11 mouse cellular contexts compared by ENCODE assay signal in the genomic region with DNA sequence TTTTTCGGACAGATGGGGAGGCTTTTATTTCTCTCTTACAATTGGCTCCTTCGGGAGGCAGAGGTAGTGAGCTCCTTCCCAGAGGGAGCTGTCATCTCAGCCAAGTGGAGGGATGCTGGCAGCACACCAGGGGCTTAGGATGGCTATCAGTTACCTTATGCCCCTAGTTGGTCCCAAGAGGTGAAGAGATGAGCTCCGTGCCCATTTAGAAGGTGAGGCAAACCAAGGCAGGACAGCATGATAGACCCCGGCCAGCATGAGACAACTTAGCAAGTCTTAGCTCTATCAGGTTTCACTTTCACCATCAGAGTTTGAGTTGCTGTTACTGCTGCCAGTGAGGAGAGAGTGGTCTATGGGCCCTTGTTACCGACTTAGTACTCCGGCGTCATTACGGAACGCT. TPM values are rescaled to one million over a fixed set of nuclear protein-coding genes. Genes with fewer than 3 reads are reported as not detected.
DNase-seq lines count a peak whose midpoint lies in the region; ATAC-seq and TF ChIP-seq lines count a peak whose summit lies in the region.
"Had no signal": no experiment of that assay in that cellular context is flagged by ENCODE, and none has a peak within 500 bp of the region (broad histone marks: within the 10 kb centered on the region; RNA-seq: fewer than 3 reads in every experiment).

No protein-coding gene starts in this region.

- ATAC-seq in lung, postnatal 0 days: no peak
- ATAC-seq: forebrain, embryonic 14.5 days had no signal

- WGBS in kidney, adult 2 months: 61% methylated on average over 9 of the region's 9 CpGs
- 70% methylated on average over 9 of the region's 9 CpGs for WGBS in lung, postnatal 0 days
- 75% methylated on average over 9 of the region's 9 CpGs for WGBS in small intestine, adult 2 months

- DNase-seq in gastrocnemius, adult 2 months: no peak
- DNase-seq in gastrocnemius, adult 18-20 months (ENCODE audit: low spot score): no peak
- no peak for DNase-seq in kidney, adult 2 months
- DNase-seq in kidney, adult 9 months: no peak
- no peak for DNase-seq in lung, postnatal 0 days (ENCODE audit: low spot score)
- DNase-seq in lung, postnatal 25 days (ENCODE audit: low spot score): no peak
- DNase-seq in thymus, postnatal 4 days: no peak
- DNase-seq: right cerebral cortex, postnatal 25 days had no signal

- no peaks in the 10 kb centered on the region for H3K9me3 ChIP-seq in lung, postnatal 0 days (ENCODE audit: low read length)
- H3K9me3 ChIP-seq: limb, embryonic 15.5 days had no signal

- no peaks in the 10 kb centered on the region for H3K36me3 ChIP-seq in kidney, adult 2 months (ENCODE audit: control insufficient read depth, insufficient read depth, low read length)
- H3K36me3 ChIP-seq in lung, postnatal 0 days (ENCODE audit: insufficient read depth, low read length): no peaks in the 10 kb centered on the region
- no peaks in the 10 kb centered on the region for H3K36me3 ChIP-seq in small intestine, adult 2 months (ENCODE audit: control insufficient read depth, insufficient read depth, low read length)
- H3K36me3 ChIP-seq: limb, embryonic 15.5 days had no signal

- no peak overlapping the region for H3K4me2 ChIP-seq in lung, postnatal 0 days (replicated peaks; ENCODE audit: low read depth, low read length)
- H3K4me2 ChIP-seq: limb, embryonic 15.5 days had no signal

- peak overlapping the region; percentile 29 for H3K4me3 ChIP-seq in gastrocnemius, adult 2 months
- H3K4me3 ChIP-seq in kidney, adult 2 months (ENCODE audit: insufficient read depth, low read depth, low read length): no peak overlapping the region
- H3K4me3 ChIP-seq in lung, postnatal 0 days (ENCODE audit: low read depth, low read length): no peak overlapping the region
- H3K4me3 ChIP-seq in small intestine, adult 2 months (ENCODE audit: low read depth, low read length): no peak overlapping the region
- H3K4me3 ChIP-seq: limb, embryonic 15.5 days had no signal

- no peak for TF ChIP-seq POLR2A in kidney, adult 2 months (IDR thresholded peaks at IDR 0.05; ENCODE audit: low read depth, low read length)
- TF ChIP-seq POLR2A in small intestine, adult 2 months (IDR thresholded peaks at IDR 0.05; ENCODE audit: low read depth, low read length): no peak

- no peak for TF ChIP-seq CTCF in gastrocnemius, adult 2 months (IDR thresholded peaks at IDR 0.05)
- TF ChIP-seq CTCF in kidney, adult 2 months (conservative IDR thresholded peaks at IDR 0.05; ENCODE audit: insufficient read depth, insufficient read length, low read depth, low read length): no peak
- no peak for TF ChIP-seq CTCF in lung, postnatal 0 days (IDR thresholded peaks at IDR 0.05)
- TF ChIP-seq CTCF in small intestine, adult 2 months (IDR thresholded peaks at IDR 0.05; ENCODE audit: extremely low read depth, insufficient read length, insufficient replicate concordance, low read depth, low read length): no peak

- H3K9ac ChIP-seq in lung, postnatal 0 days (replicated peaks; ENCODE audit: low read depth): no peak overlapping the region
- H3K9ac ChIP-seq: limb, embryonic 15.5 days had no signal

- peaks cover 8% of the 10 kb centered on the region; the same call in 1 of the 2 replicates for H3K4me1 ChIP-seq in kidney, adult 2 months (ENCODE audit: control insufficient read depth, insufficient read depth, low read length)
- peaks cover 5% of the 10 kb centered on the region for H3K4me1 ChIP-seq in lung, postnatal 0 days (ENCODE audit: insufficient read depth, low read depth, low read length)
- H3K4me1 ChIP-seq in small intestine, adult 2 months (ENCODE audit: control insufficient read depth, insufficient read depth, insufficient read length, low read length): no peaks in the 10 kb centered on the region

- no peaks in the 10 kb centered on the region for H3K27me3 ChIP-seq in kidney, adult 2 months (replicated peaks; ENCODE audit: control insufficient read depth, insufficient read depth, low read length)
- no peaks in the 10 kb centered on the region for H3K27me3 ChIP-seq in lung, postnatal 0 days (replicated peaks; ENCODE audit: insufficient read depth, low read length)
- H3K27me3 ChIP-seq in small intestine, adult 2 months (ENCODE audit: control insufficient read depth, insufficient read depth, low read length): no peaks in the 10 kb centered on the region
- H3K27me3 ChIP-seq: limb, embryonic 15.5 days had no signal

- peak overlapping the region; percentile 70 for H3K27ac ChIP-seq in gastrocnemius, adult 2 months
- H3K27ac ChIP-seq in kidney, adult 2 months (ENCODE audit: insufficient read depth, low read depth, low read length): peak overlapping the region; percentile 45; the same call in 1 of the 2 replicates
- peak overlapping the region; percentile 11; the same call in 1 of the 2 replicates for H3K27ac ChIP-seq in lung, postnatal 0 days (ENCODE audit: low read length)
- peak overlapping the region; percentile 73 for H3K27ac ChIP-seq in small intestine, adult 2 months (ENCODE audit: insufficient read depth, low read depth, low read length)
- H3K27ac ChIP-seq: limb, embryonic 15.5 days had no signal

- TF ChIP-seq EP300 in lung, postnatal 0 days (IDR thresholded peaks at IDR 0.05): no peak

- intact Hi-C loops in gastrocnemius, adult 2 months (cut with DNase I): no loop called here

RNA-seq across cellular contexts. Expression of a gene that starts 25.8 kb away (rescaled TPM):
- 1 to 10 TPM; 2.9 to 6.8 TPM for total RNA-seq in gastrocnemius, adult 2 months (2021)
- total RNA-seq in gastrocnemius, adult 18-20 months (2021): 1 to 10 TPM; 3.7 to 8.0 TPM
- polyA plus RNA-seq in kidney, adult 2 months (2012; rRNA removed): 16.2 and 17.1 TPM in 2 replicates
- polyA plus RNA-seq in lung, postnatal 0 days (2015; fragmentation: Nextera tagmentation; extraction: Ambion mirVana): 14.0 and 17.5 TPM in 2 replicates
- 5.6 and 6.6 TPM in 2 replicates for polyA plus RNA-seq in small intestine, adult 2 months (2012; rRNA removed)

Comparison
In these comparisons a context has a peak if more than half of its experiments do, and no peak if none do; other contexts are left out.
1. H3K27ac ChIP-seq: peak in every context shown above with its lines; median percentile 73 in small intestine, adult 2 months; 70 in gastrocnemius, adult 2 months; 45 in kidney, adult 2 months; 11 in lung, postnatal 0 days.